Mouse (Mus musculus): Measurements from ENCODE around the gene Meaf6.

- TF ChIP-seq POLR2A (IDR thresholded peaks at IDR 0.05; ENCODE audit: borderline replicate concordance, extremely low read depth, low read depth, low read length) (no peak), CTCF (IDR thresholded peaks at IDR 0.05; ENCODE audit: insufficient read depth, low read length) (no peak)
These were observed 67.5 kb downstream of the Meaf6 start for GRCm38 (mm10) chr4:125152469-125152868.
